Mouse (Mus musculus): ENCODE data around the gene Gmip. TPM values are rescaled to one million over a fixed set of nuclear protein-coding genes. Genes with fewer than 3 reads are reported as not detected.

Gmip gene
- polyA plus RNA-seq, 1 experiment from 2014 or later: 19.6 TPM

DNA sequence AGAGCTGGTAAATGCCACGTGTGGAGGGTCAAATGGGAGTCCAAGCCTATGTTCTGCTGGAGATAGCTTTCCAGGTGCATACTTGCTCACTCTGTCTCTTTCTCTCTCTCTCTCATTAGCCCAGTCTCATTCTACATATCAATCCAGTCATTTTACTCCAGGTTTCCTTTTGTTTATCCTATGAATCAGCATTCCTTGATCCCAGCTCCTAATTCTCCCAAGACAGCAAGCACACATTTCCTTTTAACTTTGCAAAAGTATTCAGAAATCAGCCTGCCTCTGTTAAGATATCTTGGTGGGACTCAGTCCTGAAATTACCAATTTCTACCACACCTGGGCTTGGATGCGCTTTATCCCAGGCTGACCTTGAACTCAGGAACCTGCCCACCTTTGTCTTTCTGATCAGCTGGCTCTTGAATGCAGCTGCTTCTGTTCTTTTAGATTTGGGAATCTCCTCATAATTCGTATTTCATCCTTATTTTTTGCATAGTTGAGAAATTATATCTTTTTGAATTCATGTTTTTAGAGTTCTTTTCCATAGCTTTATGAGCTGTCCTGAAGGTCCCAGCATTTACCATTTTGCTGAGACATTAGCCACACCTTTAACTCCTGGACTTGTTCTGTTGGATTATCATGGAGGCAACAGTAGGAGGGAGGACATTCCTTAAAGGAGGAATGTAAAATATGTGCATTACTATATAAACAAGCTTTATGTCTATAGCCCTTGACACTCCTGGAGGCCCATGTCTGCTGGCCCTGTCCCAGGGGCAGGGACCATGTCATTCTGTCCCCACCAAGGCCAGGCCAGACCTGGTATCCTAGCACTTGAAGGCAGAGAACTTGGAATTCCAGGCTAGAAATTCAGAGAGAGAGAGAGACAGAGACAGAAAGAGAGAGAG lies 38.9 kb downstream of the Gmip start:
- no peak for ATAC-seq (ENCODE audit: low FRiP score, low read depth)
- Histone ChIP-seq H3K9ac (replicated peaks) (no peak overlapping the region), H3K36me3 (peaks cover 16% of the 10 kb centered on the region), H3K9me3 (no peaks in the 10 kb centered on the region), H3K4me2 (replicated peaks) (no peak overlapping the region), H3K4me3 (no peak overlapping the region), H3K27me3 (no peaks in the 10 kb centered on the region), H3K4me1 (no peaks in the 10 kb centered on the region), H3K27ac (replicated peaks) (no peak overlapping the region)
- WGBS: 84% methylated on average over 3 of the region's 3 CpGs

DNA sequence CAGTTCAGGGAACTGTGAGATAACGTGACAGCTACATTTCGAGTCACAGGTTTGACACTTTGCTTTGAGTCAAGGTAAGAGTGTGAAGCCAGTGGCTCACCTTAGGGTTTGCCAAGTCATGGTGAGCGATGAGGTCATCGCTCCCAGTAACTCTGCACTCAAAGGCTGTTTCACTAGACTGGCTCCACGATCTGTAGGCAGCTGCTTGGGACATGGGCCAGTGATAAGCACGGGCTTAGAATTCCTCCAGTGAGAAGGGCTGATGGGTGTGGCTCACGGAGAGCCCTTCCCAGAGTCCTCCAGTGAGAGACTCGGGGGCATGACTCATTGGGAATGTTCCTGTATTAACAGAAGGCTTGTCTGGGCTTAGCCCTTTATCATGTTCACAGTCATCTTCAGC lies 40.5 kb downstream of the Gmip start:
- ATAC-seq (ENCODE audit: low FRiP score, low read depth): no peak
- H3K4me2 ChIP-seq (replicated peaks): no peak overlapping the region
- H3K27me3 ChIP-seq: no peaks in the 10 kb centered on the region
- 90% methylated on average over 8 of the region's 8 CpGs for WGBS
- no peaks in the 10 kb centered on the region for H3K4me1 ChIP-seq
- no peak overlapping the region for H3K27ac ChIP-seq (replicated peaks)
- H3K36me3 ChIP-seq: peaks cover 18% of the 10 kb centered on the region
- H3K9ac ChIP-seq (replicated peaks): no peak overlapping the region
- H3K4me3 ChIP-seq: no peak overlapping the region
- H3K9me3 ChIP-seq: no peaks in the 10 kb centered on the region

DNA sequence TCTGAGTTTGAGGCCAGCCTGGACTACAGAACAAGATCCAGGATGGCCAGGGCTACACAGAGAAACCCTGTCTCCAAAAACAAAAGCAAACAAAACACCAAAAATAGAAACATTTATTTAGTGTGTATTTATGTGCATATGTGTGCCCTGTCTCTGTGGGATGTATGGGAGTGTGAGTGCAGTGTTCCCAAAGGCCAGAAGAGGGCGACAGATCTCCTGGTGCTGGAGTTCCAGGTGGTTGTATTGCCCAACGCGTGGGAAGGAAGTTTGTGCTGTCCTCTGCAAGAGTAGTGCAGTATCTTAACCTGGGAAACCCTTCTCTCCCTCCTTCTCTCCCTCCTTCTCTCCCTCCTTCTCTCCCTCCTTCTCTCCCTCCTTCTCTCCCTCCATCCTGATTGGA lies 41.4 kb downstream of the Gmip start:
- H3K9ac ChIP-seq (replicated peaks): no peak overlapping the region
- H3K4me1 ChIP-seq: no peaks in the 10 kb centered on the region
- H3K36me3 ChIP-seq: peaks cover 18% of the 10 kb centered on the region
- no peaks in the 10 kb centered on the region for H3K27me3 ChIP-seq
- 49% methylated on average over 3 of the region's 3 CpGs for WGBS
- no peak overlapping the region for H3K4me2 ChIP-seq (replicated peaks)
- no peak overlapping the region for H3K27ac ChIP-seq (replicated peaks)
- no peak overlapping the region for H3K4me3 ChIP-seq
- ATAC-seq (ENCODE audit: low FRiP score, low read depth): no peak
- H3K9me3 ChIP-seq: no peaks in the 10 kb centered on the region

DNA sequence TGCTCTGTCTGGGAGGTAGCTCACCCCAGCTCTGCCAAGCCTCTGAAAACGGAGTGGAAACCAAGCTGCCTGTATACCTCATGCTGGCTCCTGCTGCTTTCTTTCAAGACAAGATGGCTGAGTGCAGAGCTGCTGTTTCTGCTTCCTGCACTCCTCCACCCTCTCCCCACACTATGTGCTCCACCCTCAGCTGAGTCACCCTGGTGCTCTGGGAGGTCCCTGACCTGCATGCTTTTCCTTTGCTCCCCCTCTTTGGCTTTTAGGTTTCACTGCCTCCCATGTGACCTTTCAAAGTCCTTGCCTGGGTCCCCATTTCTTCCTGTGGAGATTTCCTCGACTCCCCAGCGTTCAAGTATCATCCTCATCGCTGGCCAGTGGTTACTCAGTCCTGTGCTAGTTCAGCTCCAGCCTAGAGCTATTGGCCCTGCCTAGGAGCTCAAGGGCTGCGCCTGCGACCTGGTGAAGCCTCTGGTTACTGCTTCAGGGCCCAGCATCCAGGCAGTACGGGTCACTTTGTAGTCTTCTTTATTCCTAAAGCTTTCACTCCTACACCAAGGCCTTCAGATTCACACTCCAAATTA lies 42.5 kb downstream of the Gmip start:
- H3K9me3 ChIP-seq: no peaks in the 10 kb centered on the region
- no peak overlapping the region for H3K27ac ChIP-seq (replicated peaks)
- no peak overlapping the region for H3K9ac ChIP-seq (replicated peaks)
- no peaks in the 10 kb centered on the region for H3K27me3 ChIP-seq
- no peak for ATAC-seq (ENCODE audit: low FRiP score, low read depth)
- H3K4me2 ChIP-seq (replicated peaks): no peak overlapping the region
- WGBS: 80% methylated on average over 7 of the region's 7 CpGs
- no peaks in the 10 kb centered on the region for H3K4me1 ChIP-seq
- H3K36me3 ChIP-seq: peaks cover 18% of the 10 kb centered on the region
- no peak overlapping the region for H3K4me3 ChIP-seq

DNA sequence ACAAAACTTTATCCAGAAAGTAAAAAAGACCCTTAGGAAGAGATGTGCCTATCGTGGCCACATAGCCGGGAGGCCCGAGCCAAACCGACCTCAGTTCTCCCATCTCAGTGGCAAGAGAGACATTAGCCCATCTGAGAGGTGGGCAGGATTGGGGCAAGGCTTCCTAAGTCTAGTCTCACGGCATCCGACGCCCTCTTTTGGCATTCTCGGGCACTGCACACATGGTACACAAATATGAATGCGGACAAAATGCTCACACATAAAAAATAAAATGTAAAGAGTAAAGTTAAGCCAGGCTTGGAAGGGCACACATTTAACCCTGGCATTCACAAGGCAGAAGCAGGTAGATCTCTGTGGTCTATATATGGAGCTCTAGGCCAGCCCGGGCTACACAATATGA lies 45.4 kb downstream of the Gmip start:
- Histone ChIP-seq H3K4me3 (no peak overlapping the region), H3K27me3 (no peaks in the 10 kb centered on the region), H3K9me3 (no peaks in the 10 kb centered on the region), H3K36me3 (peaks cover 16% of the 10 kb centered on the region), H3K9ac (replicated peaks) (no peak overlapping the region), H3K4me2 (replicated peaks) (no peak overlapping the region), H3K4me1 (no peaks in the 10 kb centered on the region), H3K27ac (replicated peaks) (no peak overlapping the region)
- 95% methylated on average over 10 of the region's 10 CpGs for WGBS
- ATAC-seq (ENCODE audit: low FRiP score, low read depth): no peak

DNA sequence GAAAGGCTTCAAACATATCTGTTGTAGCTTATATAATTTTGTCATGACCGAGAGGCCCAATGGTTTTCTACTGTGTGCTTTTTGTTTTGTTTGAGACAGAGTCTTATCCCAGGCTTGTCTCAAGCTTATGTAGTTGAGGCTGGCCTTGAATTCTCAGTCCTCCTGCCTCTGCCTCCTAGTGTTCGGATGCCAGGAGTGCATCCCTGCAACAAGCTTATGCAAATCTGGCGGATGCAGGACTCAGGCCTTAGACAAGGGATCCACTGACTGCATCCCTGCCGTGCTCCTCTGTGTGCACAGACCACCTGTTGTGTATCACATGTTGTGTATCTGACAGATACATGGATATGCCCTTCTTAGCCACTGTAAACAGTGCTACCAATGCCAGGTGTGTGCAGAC lies 52.3 kb downstream of the Gmip start:
- H3K27ac ChIP-seq (replicated peaks): no peak overlapping the region
- H3K4me3 ChIP-seq: no peak overlapping the region
- no peaks in the 10 kb centered on the region for H3K4me1 ChIP-seq
- no peak overlapping the region for H3K4me2 ChIP-seq (replicated peaks)
- ATAC-seq (ENCODE audit: low FRiP score, low read depth): 0 out of 2 replicates have a peak, but pooled peaks have one; percentile 27
- no peak overlapping the region for H3K9ac ChIP-seq (replicated peaks)
- peaks cover 45% of the 10 kb centered on the region for H3K36me3 ChIP-seq
- no peaks in the 10 kb centered on the region for H3K9me3 ChIP-seq
- H3K27me3 ChIP-seq: no peaks in the 10 kb centered on the region
- WGBS: 60% methylated on average over 4 of the region's 4 CpGs

DNA sequence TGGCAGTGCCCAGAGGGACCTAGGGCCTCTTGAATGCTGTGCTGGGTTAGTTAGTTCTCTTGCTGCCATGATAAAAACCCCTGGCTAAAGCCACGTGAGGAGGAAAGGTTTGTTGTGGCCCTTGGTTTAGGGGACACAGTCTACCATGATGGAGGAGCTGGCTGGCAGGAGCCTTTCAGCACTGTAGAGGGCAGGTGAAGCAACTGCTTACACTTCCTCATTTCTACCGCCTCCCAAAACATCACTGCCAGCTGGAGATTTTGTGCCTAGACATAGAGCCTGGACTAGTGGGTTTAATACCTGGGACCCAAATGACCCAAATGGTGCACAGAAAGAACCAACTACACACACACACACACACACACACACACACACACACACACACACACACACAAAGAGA lies 52.8 kb downstream of the Gmip start:
- H3K36me3 ChIP-seq: peaks cover 50% of the 10 kb centered on the region
- no peak for ATAC-seq (ENCODE audit: low FRiP score, low read depth)
- no peaks in the 10 kb centered on the region for H3K9me3 ChIP-seq
- H3K27me3 ChIP-seq: no peaks in the 10 kb centered on the region
- H3K9ac ChIP-seq (replicated peaks): no peak overlapping the region
- no peak overlapping the region for H3K27ac ChIP-seq (replicated peaks)
- H3K4me2 ChIP-seq (replicated peaks): no peak overlapping the region
- H3K4me3 ChIP-seq: no peak overlapping the region
- WGBS: 74% methylated on average over 2 of the region's 2 CpGs
- H3K4me1 ChIP-seq: no peaks in the 10 kb centered on the region

DNA sequence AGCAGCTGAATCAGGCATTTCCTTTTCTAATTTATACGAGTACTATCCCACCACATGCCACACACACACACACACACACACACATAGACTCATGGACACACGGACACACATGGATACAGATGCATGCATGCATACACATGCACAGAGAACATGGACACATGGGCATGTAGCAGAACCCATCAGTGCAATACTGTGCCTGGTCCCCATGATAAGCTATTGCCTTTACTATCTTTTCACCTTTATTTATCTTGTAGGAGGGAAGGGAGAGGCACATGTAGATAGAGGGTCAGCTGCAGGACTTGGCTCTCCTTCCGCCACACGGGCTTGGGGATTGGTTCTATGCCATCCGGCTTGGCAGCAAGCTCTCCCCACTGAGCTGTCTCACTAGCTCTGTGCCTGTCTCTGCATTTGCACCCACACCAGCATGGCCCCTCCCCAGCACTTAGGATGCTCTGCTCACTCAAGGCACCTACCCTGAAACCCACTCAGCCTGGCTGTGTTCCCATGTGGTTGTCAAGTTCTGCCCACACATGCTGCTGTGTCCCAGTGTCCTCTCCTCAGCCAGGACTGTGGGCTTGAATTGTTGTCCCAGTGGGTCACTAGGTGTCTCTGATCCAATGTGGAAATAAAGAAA lies 55.0 kb downstream of the Gmip start:
- Histone ChIP-seq H3K9ac (replicated peaks) (no peak overlapping the region), H3K9me3 (no peaks in the 10 kb centered on the region), H3K4me2 (replicated peaks) (no peak overlapping the region), H3K27me3 (no peaks in the 10 kb centered on the region), H3K36me3 (peaks cover 50% of the 10 kb centered on the region), H3K27ac (replicated peaks) (no peak overlapping the region), H3K4me3 (no peak overlapping the region), H3K4me1 (no peaks in the 10 kb centered on the region)
- ATAC-seq (ENCODE audit: low FRiP score, low read depth): no peak
- WGBS: 90% methylated on average over 5 of the region's 5 CpGs

DNA sequence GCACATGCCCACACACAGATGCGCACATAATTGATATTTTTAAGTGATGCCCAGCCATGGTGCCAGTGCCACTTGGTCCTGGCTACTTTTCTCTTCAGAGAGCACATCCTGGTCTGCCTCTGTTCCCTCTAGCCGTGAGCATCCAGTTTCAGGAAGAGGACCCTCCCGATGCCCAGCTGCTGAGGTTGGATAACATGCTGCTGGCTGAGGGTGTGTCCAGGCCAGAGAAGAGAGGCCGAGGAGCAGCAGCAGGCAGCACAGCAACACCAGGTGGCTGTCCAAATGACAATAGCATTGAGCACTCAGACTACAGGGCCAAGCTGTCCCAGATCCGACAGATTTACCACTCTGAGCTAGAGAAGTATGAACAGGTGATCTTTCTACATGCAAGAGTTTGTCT lies 55.7 kb downstream of the Gmip start:
- WGBS: 77% methylated on average over 5 of the region's 5 CpGs
- Histone ChIP-seq H3K4me2 (replicated peaks) (no peak overlapping the region), H3K27me3 (no peaks in the 10 kb centered on the region), H3K36me3 (peaks cover 45% of the 10 kb centered on the region), H3K4me3 (no peak overlapping the region), H3K27ac (replicated peaks) (no peak overlapping the region), H3K9ac (replicated peaks) (no peak overlapping the region), H3K4me1 (no peaks in the 10 kb centered on the region), H3K9me3 (no peaks in the 10 kb centered on the region)
- no peak for ATAC-seq (ENCODE audit: low FRiP score, low read depth)

DNA sequence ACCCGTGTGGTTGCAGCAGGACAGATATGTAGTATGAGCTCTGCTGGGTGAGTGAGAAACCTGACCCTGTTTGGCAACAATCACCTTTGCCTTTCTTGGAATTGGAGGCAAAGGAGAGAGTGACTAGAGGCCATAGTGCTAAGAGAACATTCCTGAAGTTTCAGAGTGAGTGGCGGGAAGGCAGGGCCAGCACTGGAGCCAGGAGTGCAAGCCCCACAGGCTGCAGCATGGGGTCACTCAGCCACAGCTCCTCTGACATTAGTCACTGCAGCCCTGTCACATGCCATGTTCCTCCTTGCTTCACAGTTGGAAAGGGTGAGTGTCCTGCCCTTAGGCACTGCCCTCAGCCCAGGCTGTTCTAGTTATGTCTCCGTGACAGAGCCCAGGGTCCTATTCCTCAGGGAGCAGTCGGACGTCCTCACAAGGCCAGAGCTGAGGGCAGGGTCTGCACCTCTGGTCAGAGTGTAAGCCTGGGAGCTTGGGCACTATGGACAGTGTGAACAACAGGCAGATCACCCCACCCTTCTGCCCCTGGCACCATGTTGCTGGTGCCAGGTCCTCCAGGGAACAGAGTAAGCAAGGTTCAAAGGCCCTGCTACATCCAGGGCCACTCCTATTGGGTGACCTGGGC lies 59.3 kb downstream of the Gmip start:
- Histone ChIP-seq H3K9me3 (no peaks in the 10 kb centered on the region), H3K27me3 (no peaks in the 10 kb centered on the region), H3K4me2 (replicated peaks) (no peak overlapping the region), H3K27ac (replicated peaks) (no peak overlapping the region), H3K4me1 (no peaks in the 10 kb centered on the region), H3K36me3 (peaks cover 40% of the 10 kb centered on the region), H3K4me3 (no peak overlapping the region), H3K9ac (replicated peaks) (no peak overlapping the region)
- no peak for ATAC-seq (ENCODE audit: low FRiP score, low read depth)
- 89% methylated on average over 5 of the region's 5 CpGs for WGBS

DNA sequence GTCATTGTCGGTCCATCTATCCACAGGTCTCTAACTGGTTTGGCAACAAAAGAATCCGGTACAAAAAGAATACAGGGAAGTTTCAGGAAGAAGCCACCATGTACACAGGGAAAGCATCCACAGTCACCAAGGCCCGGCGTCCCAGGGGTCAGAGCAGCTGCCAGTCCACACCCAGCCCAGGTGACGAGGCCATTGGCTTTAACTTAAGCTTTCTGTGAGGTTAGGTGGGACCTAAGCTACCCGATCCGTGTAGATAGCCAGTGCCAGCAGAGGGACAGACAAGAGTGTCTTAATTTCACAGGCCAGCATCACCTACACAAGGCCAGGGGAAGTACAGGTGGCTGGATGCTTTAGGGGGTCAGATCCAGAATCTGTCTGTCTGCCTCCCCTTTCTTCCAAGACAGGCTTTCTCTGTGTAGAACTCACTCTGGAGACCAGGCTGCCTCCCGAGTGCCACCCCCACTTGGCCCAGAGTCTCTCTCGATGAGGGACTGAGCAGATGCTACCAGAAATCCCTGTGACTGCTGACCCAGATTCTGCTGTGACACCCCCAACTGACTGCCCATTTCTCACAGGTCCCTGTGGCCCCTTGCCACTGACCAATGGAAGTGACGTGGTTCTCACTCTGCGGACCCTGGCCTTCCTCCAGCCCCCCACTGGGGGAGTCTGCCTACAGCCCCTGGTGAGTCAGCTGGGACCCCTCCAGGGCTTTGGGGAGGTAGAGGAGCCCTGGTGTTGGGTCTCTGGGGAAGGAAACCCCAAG lies 61.7 kb downstream of the Gmip start:
- Histone ChIP-seq H3K27ac (replicated peaks) (no peak overlapping the region), H3K4me1 (no peaks in the 10 kb centered on the region), H3K36me3 (peaks cover 27% of the 10 kb centered on the region), H3K4me3 (no peak overlapping the region), H3K27me3 (no peaks in the 10 kb centered on the region), H3K9me3 (no peaks in the 10 kb centered on the region), H3K4me2 (replicated peaks) (no peak overlapping the region), H3K9ac (replicated peaks) (no peak overlapping the region)
- no peak for ATAC-seq (ENCODE audit: low FRiP score, low read depth)
- 87% methylated on average over 11 of the region's 11 CpGs for WGBS

All from midbrain, embryonic 12.5 days (tissue).